Mouse (Mus musculus) embryonic fibroblast, embryonic 13.5 days (primary cell): Measurements from ENCODE around the gene Gch1. TPM values are rescaled to one million over a fixed set of nuclear protein-coding genes. Genes with fewer than 3 reads are reported as not detected.

Source experiments
- H3K27ac ChIP-seq: 2 replicates; pipeline ENCODE4 v1.5.1; 2012; ENCODE audit warnings: low read length, control low read depth, inconsistent platforms; ENCODE audit not compliant: insufficient read depth
- H3K4me1 ChIP-seq: 2 replicates; pipeline ENCODE4 v1.6.1; 2011; ENCODE audit warnings: low read length; ENCODE audit not compliant: control insufficient read depth, insufficient read depth
- H3K4me3 ChIP-seq: 2 replicates; pipeline ENCODE4 v1.5.1; 2011; ENCODE audit warnings: mild to moderate bottlenecking, control low read depth, low read length; ENCODE audit not compliant: insufficient read depth
- CTCF ChIP-seq: IDR thresholded peaks from 2 replicates; pipeline ENCODE4 v1.5.1; 2011; ENCODE audit warnings: mild to moderate bottlenecking, control low read depth, low read length, moderate library complexity, borderline replicate concordance; ENCODE audit not compliant: insufficient read depth
- POLR2A ChIP-seq: IDR thresholded peaks from 2 replicates; pipeline ENCODE4 v1.6.1; 2011; ENCODE audit warnings: low read depth, mild to moderate bottlenecking, control low read depth, low read length, moderate library complexity
- polyA plus RNA-seq: library from polyadenylated mRNA; stranded (reverse); fragments of >200 nt; gene quantifications from 2 replicates; pipeline ENCODE4 v1.2.4, GENCODE M21; 2011; ENCODE audit warnings: low read depth; ENCODE audit not compliant: missing spikeins, insufficient read length

Gch1 gene
- polyA plus RNA-seq, result 2.4 and 3.1 TPM in 2 replicates

DNA sequence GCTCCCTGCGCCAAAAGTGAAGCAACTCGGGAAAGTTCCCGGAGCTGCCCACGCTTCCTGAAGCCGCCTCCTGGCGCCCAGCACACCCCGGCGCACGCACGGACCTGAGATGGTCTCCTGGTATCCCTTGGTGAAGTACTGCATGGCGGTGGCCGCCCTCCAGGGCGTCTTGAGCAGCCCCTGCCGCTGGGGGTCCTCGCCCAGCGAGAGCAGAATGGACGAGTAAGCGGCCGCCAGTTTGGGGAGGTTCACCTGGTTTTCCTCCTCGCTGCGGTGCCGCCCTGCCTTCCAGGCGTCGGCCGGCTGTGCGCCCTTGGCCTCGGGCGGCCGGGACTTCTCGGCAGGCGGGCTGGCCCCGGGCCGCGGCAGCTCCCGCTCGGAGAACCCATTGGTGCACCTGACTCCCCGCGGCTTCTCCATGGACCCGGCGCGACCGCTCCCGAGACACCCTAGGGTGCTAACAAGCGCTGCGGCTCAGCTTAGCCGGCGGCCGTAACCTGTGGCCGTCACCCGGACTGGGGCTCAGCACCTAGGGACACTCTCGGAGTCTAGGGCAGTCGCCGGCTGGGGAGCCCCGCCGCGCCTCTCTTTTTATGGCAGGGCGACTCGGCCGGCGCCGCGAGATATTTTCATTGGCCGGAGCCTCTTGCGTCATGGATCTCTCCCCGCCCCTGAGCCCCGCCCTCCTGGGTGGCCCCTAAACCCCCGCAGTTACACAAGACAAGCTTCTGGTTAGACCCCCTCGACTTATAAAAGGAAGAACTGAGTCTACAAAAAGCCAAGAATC lies at the start of gene Gch1:
Gch1 (minus strand) TSS at position 566 of the 787 bp plus-strand sequence.
- no peaks in the 10 kb centered on the region for H3K4me1 ChIP-seq
- TF ChIP-seq CTCF (no peak), POLR2A (peak; percentile 70)

DNA sequence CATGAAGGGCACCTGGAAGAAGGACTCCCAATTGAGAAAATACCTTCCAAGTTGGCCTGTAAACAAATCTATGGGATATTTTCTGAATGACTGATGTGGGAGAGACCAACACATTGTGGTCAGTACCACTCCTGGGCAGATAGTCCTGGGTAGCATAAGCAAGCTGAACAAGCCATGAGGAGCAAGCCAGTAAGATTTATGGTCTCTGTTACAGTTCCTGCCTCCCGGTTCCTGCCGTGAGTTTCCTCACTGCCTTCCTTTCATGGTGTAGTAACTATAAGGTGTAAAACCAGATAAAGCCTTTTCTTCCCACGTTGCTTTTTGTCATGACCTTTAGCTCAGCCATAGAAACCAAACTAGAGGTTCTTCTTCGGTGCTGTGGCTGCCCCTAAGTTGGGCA lies 48.1 kb upstream of the Gch1 start:
- Histone ChIP-seq H3K4me3 (no peak overlapping the region), H3K27ac (no peak overlapping the region), H3K4me1 (no peaks in the 10 kb centered on the region)
- TF ChIP-seq CTCF (no peak), POLR2A (no peak)

More for the DNA sequence above, at the start of gene Gch1:
- peak within 1 kb of the TSS; percentile 86 for H3K4me3 ChIP-seq
- no peak within 1 kb of the TSS for H3K27ac ChIP-seq

DNA sequence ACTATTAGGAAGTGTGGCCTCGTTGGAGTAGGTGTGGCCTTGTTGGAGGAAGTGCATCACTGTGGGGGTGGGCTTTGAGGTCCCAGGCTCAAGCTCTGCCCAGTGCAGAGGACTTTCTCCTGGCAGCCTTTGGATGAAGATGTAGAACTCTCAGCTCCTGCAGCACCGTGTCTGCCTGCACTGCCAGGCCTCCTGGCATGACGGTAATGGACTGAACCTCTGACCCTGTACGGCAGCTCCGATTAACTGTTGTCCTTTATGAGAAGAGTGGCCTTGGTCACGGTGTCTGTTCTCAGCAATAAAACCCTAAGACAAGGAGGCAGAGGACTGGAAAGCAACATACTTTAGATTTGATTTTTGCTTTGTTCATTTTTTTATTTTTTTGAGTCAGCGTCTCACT lies 47.3 kb upstream of the Gch1 start:
- no peaks in the 10 kb centered on the region for H3K4me1 ChIP-seq
- no peak for TF ChIP-seq CTCF
- TF ChIP-seq POLR2A, result no peak
- H3K4me3 ChIP-seq, result no peak overlapping the region
- no peak overlapping the region for H3K27ac ChIP-seq

- TF ChIP-seq POLR2A, result no peak
- TF ChIP-seq CTCF, result no peak
- H3K4me1 ChIP-seq, result no peaks in the 10 kb centered on the region
- H3K27ac ChIP-seq, result no peak overlapping the region
- H3K4me3 ChIP-seq, result no peak overlapping the region
These were observed 45.5 kb upstream of the Gch1 start for GRCm38 (mm10) chr14:47234526-47235250.

GRCm38 (mm10) chr14:47234032-47234431 lies 44.8 kb upstream of the Gch1 start:
- Histone ChIP-seq H3K4me1 (no peaks in the 10 kb centered on the region), H3K4me3 (no peak overlapping the region), H3K27ac (no peak overlapping the region)
- no peak for TF ChIP-seq POLR2A
- TF ChIP-seq CTCF, result no peak

GRCm38 (mm10) chr14:47233602-47234001 lies 44.4 kb upstream of the Gch1 start:
- H3K4me3 ChIP-seq, result no peak overlapping the region
- H3K4me1 ChIP-seq, result no peaks in the 10 kb centered on the region
- no peak overlapping the region for H3K27ac ChIP-seq
- TF ChIP-seq CTCF (no peak), POLR2A (no peak)

- Histone ChIP-seq H3K4me1 (no peaks in the 10 kb centered on the region), H3K4me3 (no peak overlapping the region), H3K27ac (no peak overlapping the region)
- TF ChIP-seq CTCF (no peak), POLR2A (no peak)
These were observed 40.7 kb upstream of the Gch1 start for GRCm38 (mm10) chr14:47229796-47230376.

DNA sequence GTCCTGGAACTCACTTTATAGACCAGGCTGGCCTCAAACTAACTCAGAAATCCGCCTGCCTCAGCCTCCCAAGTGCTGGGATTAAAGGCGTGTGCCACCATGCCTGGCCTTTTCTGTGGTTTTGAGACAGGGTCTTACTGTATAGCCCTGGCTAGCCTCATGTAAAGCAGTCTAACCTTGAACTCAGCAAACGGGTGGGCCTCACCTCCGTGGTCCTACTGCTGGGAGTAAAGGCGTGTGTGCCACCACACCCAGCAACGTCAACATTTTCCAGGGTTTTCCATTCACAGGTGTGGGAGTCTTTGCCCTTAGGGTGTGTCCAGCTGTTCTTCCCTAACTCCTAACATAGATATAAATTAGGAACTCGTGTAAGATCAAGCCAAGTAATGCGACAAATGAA lies 36.7 kb upstream of the Gch1 start:
- no peak overlapping the region for H3K4me3 ChIP-seq
- TF ChIP-seq CTCF (no peak), POLR2A (no peak)
- no peaks in the 10 kb centered on the region for H3K4me1 ChIP-seq
- H3K27ac ChIP-seq, result no peak overlapping the region

GRCm38 (mm10) chr14:47224476-47225325 lies 35.5 kb upstream of the Gch1 start:
- TF ChIP-seq CTCF (no peak), POLR2A (no peak)
- H3K4me1 ChIP-seq, result no peaks in the 10 kb centered on the region
- H3K4me3 ChIP-seq, result no peak overlapping the region
- H3K27ac ChIP-seq, result no peak overlapping the region
